Mouse (Mus musculus) liver, embryonic 16.5 days (tissue): ENCODE results near the gene Pnma5. TPM values are rescaled to one million over a fixed set of nuclear protein-coding genes. Genes with fewer than 3 reads are reported as not detected.
"Not testable (repeated sequence)": the region's sequence is repeated elsewhere in the genome, so short reads cannot be mapped to it uniquely, and the experiment has no call there.

ENCODE experiments used
- ATAC-seq: fragments of 200-750 bp; cut with Nextera tagmentation; 2 replicates; pipeline ENCODE4 v1.8.0; 2017; ENCODE audit warnings: low read depth, mild to moderate bottlenecking, moderate number of reproducible peaks, moderate library complexity
- H3K27ac ChIP-seq: fragments of 300-500 bp; sonication (generic); 2 replicates; pipeline ENCODE4 v1.5.1; 2014; ENCODE audit warnings: mild to moderate bottlenecking, low read length
- H3K27me3 ChIP-seq: fragments of 300-500 bp; sonication (generic); 2 replicates; pipeline ENCODE4 v1.6.1; 2014; ENCODE audit warnings: low read depth, low read length, mixed read lengths; ENCODE audit not compliant: control insufficient read depth, insufficient read depth
- H3K36me3 ChIP-seq: fragments of 300-500 bp; sonication (generic); 2 replicates; pipeline ENCODE4 v1.6.1; 2014; ENCODE audit warnings: mild to moderate bottlenecking; ENCODE audit not compliant: control insufficient read depth, insufficient read depth
- H3K4me1 ChIP-seq: fragments of 300-500 bp; sonication (generic); 2 replicates; pipeline ENCODE4 v1.6.1; 2014; ENCODE audit warnings: low read depth, low read length, mixed read lengths; ENCODE audit not compliant: control insufficient read depth
- H3K4me2 ChIP-seq: fragments of 300-500 bp; sonication (generic); 2 replicates; pipeline ENCODE4 v1.6.1; 2014; ENCODE audit warnings: low read depth, low read length, mixed read lengths
- H3K4me3 ChIP-seq: fragments of 300-500 bp; sonication (generic); 2 replicates; pipeline ENCODE4 v1.5.1; 2014; ENCODE audit warnings: low read depth, mild to moderate bottlenecking, low read length
- H3K9ac ChIP-seq: fragments of 300-500 bp; sonication (generic); 2 replicates; pipeline ENCODE4 v1.6.1; 2014; ENCODE audit warnings: low read depth, low read length
- H3K9me3 ChIP-seq: fragments of 300-500 bp; sonication (generic); replicated peaks from 2 replicates; pipeline ENCODE4 v1.6.1; 2016; ENCODE audit warnings: low read length; ENCODE audit not compliant: control insufficient read depth
- WGBS: fragments of 180-500 bp; shearing (Covaris S2); extraction: QIAGEN DNeasy Blood & Tissue Kit; methylation state at CpG from one replicate; pipeline ENCODE4 v1.1.7; 2014; ENCODE audit not compliant: insufficient replicate concordance; 5-methylcytosine and 5-hydroxymethylcytosine counted together
- polyA plus RNA-seq: library from polyadenylated mRNA; unstranded; fragments of >200 nt; fragmentation: Nextera tagmentation; extraction: Ambion mirVana; gene quantifications from 2 replicates; pipeline ENCODE4 v1.2.1, GENCODE M21; 2015

The Pnma5 gene
- 0.04 TPM in 1 of 2 replicates, not detected in the other for polyA plus RNA-seq

GRCm38 (mm10) chrX:73037003-73037402, at the start of gene Pnma5:
TSS of gene Pnma5 (minus strand) at chrX:73037103.
- H3K4me2 ChIP-seq, result no peak within 1 kb of the TSS
- H3K4me1 ChIP-seq, result no peaks in the 10 kb centered on the region
- WGBS, result 43% methylated on average over 1 of the region's 1 CpGs
- ATAC-seq, result no peak
- no peak within 1 kb of the TSS for H3K4me3 ChIP-seq
- no peaks in the 10 kb centered on the region for H3K9me3 ChIP-seq
- H3K27me3 ChIP-seq, result no peaks in the 10 kb centered on the region; the same call in 1 of the 2 replicates
- H3K27ac ChIP-seq, result no peak within 1 kb of the TSS
- no peaks in the 10 kb centered on the region for H3K36me3 ChIP-seq
- no peak within 1 kb of the TSS for H3K9ac ChIP-seq

DNA sequence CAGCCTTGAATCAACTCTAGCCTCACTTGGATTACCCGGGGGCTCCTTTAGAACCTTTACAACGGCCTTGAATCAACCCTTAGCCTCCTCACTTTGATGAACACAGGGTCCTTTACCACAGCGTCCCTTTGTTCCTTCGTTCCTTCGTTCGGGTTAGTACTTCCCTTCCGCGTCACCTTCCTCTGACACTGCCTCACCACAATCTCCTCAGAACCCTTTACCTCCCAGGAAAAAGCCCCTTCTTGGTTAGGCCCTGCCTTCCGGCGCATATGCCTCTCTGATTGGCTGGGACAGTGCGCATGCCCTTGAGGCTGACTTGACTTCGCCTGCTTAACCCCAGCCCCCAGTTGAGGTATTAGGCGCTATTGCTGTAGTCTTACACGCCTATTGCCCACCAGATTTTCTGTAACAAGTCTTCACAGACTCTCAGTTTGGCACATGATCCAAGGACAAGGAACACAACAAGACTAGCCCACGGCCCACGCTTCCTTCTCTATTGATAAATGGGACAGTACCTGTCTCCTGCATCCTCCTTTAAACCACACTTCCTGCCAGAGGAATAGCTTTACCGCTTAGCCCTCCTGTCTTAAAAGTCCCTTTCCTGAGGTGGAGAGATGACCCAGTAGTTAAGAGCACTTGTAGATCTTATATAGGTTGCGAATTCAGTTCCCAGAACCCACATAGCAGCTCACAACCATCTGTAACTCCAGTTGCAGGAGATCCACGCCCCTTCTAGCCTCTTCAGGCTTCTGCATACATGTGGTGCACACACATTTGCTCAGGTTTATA, 45.6 kb upstream of the Pnma5 start, which contains the start of gene Xlr4a:
Gene Xlr4a (minus strand): TSS at position 212 of the 789 bp plus-strand sequence.
- H3K4me2 ChIP-seq, H3K9ac ChIP-seq, H3K27ac ChIP-seq, H3K36me3 ChIP-seq, H3K9me3 ChIP-seq, H3K4me3 ChIP-seq, ATAC-seq, H3K27me3 ChIP-seq, H3K4me1 ChIP-seq: not testable (repeated sequence)
- 46% methylated on average over 19 of the region's 19 CpGs for WGBS

DNA sequence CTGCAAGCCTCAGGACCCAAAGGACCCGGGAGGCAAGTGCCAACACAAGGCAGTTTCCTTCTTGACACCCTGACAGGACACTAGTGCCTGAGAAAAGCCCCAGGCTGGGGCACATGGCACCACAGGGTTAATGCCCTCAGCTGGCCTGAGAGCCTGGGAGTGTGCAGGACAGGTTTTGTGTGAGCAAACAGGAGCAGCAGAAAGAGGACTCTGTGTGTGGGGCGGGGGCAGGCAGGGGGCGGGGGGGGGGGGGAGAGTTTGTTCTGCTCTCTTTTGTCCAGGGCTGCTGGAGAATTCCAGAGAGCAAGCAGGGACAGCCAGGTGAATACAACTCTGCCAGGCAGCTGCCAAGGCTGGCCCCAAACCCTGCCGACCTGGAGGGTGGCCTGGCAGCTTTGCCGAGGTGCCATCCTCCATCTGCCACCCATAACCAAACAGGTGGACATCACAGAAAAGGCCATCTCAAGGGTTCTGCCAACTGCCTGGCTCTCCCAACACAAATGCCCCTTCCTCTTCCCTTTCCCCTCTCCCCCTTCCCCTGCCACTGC, 29.9 kb upstream of the Pnma5 start:
- ATAC-seq, H3K4me2 ChIP-seq, H3K36me3 ChIP-seq, H3K27ac ChIP-seq, H3K9ac ChIP-seq, H3K4me3 ChIP-seq, H3K9me3 ChIP-seq, H3K4me1 ChIP-seq, H3K27me3 ChIP-seq: not testable (repeated sequence)
- 69% methylated on average over 3 of the region's 5 CpGs for WGBS

DNA sequence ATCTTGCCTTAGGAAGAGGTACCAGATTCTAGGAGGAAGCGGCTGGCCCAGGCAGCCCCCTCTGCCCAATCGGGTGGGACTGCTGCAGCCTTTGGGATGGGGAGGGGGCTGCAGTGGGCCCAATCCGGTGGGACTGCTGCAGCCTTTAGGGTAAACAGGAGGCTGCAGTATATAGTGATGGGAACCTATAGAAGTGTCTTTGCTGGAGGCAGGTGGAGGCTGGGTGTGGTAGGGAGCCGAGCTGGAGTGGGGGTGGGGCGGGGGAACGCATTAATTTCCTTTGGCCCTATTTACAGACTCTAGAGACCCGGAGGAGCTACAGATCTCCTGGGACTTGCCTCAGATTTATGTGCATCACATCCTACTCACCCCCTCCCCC, 27.5 kb upstream of the Pnma5 start, which contains the start of gene Pnma3:
Gene Pnma3 (plus strand): TSS at position 373 of the 379 bp plus-strand sequence.
- Histone ChIP-seq H3K27ac (no peak within 1 kb of the TSS), H3K36me3 (no peaks in the 10 kb centered on the region), H3K9ac (no peak within 1 kb of the TSS), H3K27me3 (no peaks in the 10 kb centered on the region; the same call in 1 of the 2 replicates), H3K4me2 (no peak within 1 kb of the TSS), H3K4me3 (no peak within 1 kb of the TSS), H3K9me3 (no peaks in the 10 kb centered on the region), H3K4me1 (no peaks in the 10 kb centered on the region)
- no peak for ATAC-seq
- 28% methylated on average over 7 of the region's 7 CpGs for WGBS

DNA sequence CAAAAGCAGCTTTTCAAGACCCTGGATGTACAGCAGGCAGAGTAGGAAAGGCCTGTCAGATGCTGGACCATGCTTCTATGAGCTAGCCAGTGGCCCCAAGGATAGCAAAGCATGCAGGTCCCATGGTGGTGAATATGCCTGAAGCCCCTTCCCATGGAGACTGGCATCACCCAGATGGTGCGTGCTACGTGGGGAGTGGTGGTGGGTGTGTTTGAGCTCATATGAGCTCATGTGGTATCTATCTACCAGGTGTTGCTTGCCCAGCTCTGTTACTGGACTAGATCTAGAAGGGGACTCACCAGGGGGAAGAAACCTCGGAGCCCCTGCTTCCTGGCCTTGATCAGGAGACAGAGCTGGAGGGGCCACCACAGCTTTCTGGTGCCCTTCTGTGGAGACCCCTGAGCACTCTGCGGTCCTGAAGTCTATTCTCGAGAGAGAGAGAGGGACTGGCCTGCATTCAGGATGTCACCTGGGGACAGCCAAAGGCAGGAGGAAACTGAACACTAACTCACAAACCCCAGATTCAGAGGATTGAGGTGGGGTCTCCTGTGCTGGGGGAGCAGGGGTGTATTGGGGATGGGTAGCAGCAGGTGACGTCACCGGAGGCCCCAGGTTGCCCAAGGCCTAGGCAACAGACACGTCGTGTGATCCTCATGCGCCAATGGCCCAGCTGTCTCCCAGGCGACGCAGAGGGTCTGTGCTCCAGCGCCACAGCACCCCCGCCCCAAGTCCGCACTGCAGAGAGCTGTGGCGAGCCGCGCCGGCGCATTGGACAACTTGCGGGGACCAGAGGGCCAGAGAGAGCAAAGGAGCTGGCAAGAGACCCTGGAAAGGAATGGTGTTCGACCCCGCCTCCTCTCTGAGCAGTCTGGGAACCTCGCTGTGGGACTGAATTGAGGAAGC, 26.9 kb upstream of the Pnma5 start:
- Histone ChIP-seq H3K4me3 (no peak overlapping the region), H3K36me3 (no peaks in the 10 kb centered on the region), H3K27me3 (no peaks in the 10 kb centered on the region; the same call in 1 of the 2 replicates), H3K9me3 (no peaks in the 10 kb centered on the region), H3K4me1 (no peaks in the 10 kb centered on the region), H3K9ac (no peak overlapping the region), H3K27ac (no peak overlapping the region), H3K4me2 (no peak overlapping the region)
- ATAC-seq, result no peak
- WGBS, result 41% methylated on average over 24 of the region's 24 CpGs

GRCm38 (mm10) chrX:73062323-73062722, 25.4 kb upstream of the Pnma5 start:
- Histone ChIP-seq H3K4me2 (no peak overlapping the region), H3K36me3 (no peaks in the 10 kb centered on the region), H3K4me1 (no peaks in the 10 kb centered on the region), H3K4me3 (no peak overlapping the region), H3K27ac (no peak overlapping the region), H3K9ac (no peak overlapping the region), H3K9me3 (no peaks in the 10 kb centered on the region), H3K27me3 (no peaks in the 10 kb centered on the region; the same call in 1 of the 2 replicates)
- WGBS, result 24% methylated on average over 5 of the region's 5 CpGs
- ATAC-seq, result no peak

DNA sequence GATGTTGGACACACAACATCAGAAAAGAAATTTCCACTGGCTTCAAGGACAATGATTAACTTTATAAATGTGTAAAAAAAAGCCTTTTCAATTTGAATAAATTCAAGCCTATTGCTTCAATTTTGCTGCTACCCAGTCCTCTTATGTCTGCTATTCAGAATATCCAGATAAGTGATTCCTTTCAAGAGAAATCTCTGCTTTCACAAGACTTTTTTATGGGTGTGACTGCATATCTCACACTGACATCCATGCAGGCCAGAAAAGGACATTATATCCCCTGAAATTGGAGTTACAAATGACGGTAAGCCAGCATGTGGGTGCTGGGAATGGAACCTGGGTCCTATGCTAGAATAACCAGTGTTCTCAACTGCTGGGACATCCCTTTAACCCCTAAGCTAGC, 24.6 kb upstream of the Pnma5 start:
- no peak overlapping the region for H3K27ac ChIP-seq
- no peaks in the 10 kb centered on the region for H3K36me3 ChIP-seq
- no peak for ATAC-seq
- H3K27me3 ChIP-seq, result no peaks in the 10 kb centered on the region; the same call in 1 of the 2 replicates
- no peak overlapping the region for H3K4me3 ChIP-seq
- H3K9me3 ChIP-seq, result no peaks in the 10 kb centered on the region
- no peak overlapping the region for H3K9ac ChIP-seq
- 61% methylated on average over 1 of the region's 1 CpGs for WGBS
- H3K4me2 ChIP-seq, result no peak overlapping the region
- no peaks in the 10 kb centered on the region for H3K4me1 ChIP-seq

GRCm38 (mm10) chrX:73053860-73054563, 17.1 kb upstream of the Pnma5 start:
- Histone ChIP-seq H3K4me2 (peak overlapping the region; percentile 18; the same call in 1 of the 2 replicates), H3K27ac (no peak overlapping the region), H3K4me1 (no peaks in the 10 kb centered on the region), H3K9me3 (no peaks in the 10 kb centered on the region), H3K9ac (no peak overlapping the region), H3K36me3 (no peaks in the 10 kb centered on the region), H3K27me3 (no peaks in the 10 kb centered on the region), H3K4me3 (no peak overlapping the region)
- ATAC-seq, result peak; percentile 79
- WGBS, result 20% methylated on average over 14 of the region's 14 CpGs
